Mouse (Mus musculus) liver, embryonic 11.5 days (tissue): ENCODE results near the gene Csdc2. TPM values are rescaled to one million over a fixed set of nuclear protein-coding genes. Genes with fewer than 3 reads are reported as not detected.

Source experiments
- ATAC-seq: fragments of 200-750 bp; cut with Nextera tagmentation; replicated peaks from 2 replicates; pipeline ENCODE4 v1.8.0; 2017; ENCODE audit warnings: moderate number of reproducible peaks, mild to moderate bottlenecking, moderate TSS enrichment, moderate library complexity; ENCODE audit not compliant: low FRiP score
- DNase-seq: peaks from one replicate; pipeline ENCODE4 v3.0.0-alpha.2; 2017; ENCODE audit warnings: low spot score
- H3K27ac ChIP-seq: fragments of 300-500 bp; sonication (generic); 2 replicates; pipeline ENCODE4 v1.5.1; 2014; ENCODE audit warnings: mild to moderate bottlenecking, low read depth, low read length, control low read depth
- H3K27me3 ChIP-seq: fragments of 300-500 bp; sonication (generic); replicated peaks from 2 replicates; pipeline ENCODE4 v1.6.1; 2014; ENCODE audit warnings: low read length, mixed read lengths; ENCODE audit not compliant: control insufficient read depth, insufficient read depth
- H3K36me3 ChIP-seq: fragments of 300-500 bp; sonication (generic); 2 replicates; pipeline ENCODE4 v1.6.1; 2014; ENCODE audit warnings: mild to moderate bottlenecking, low read length, moderate library complexity, mixed read lengths; ENCODE audit not compliant: control insufficient read depth, insufficient read depth
- H3K4me1 ChIP-seq: fragments of 300-500 bp; sonication (generic); replicated peaks from 2 replicates; pipeline ENCODE4 v1.6.1; 2014; ENCODE audit warnings: low read length, mixed read lengths; ENCODE audit not compliant: control insufficient read depth, insufficient read depth
- H3K4me2 ChIP-seq: fragments of 300-500 bp; sonication (generic); 2 replicates; pipeline ENCODE4 v1.6.1; 2014; ENCODE audit warnings: mild to moderate bottlenecking, control low read depth, moderate library complexity
- H3K4me3 ChIP-seq: fragments of 300-500 bp; sonication (generic); 2 replicates; pipeline ENCODE4 v1.5.1; 2014; ENCODE audit warnings: low read depth, low read length, control low read depth
- H3K9ac ChIP-seq: fragments of 300-500 bp; sonication (generic); 2 replicates; pipeline ENCODE4 v1.6.1; 2014; ENCODE audit warnings: low read depth, low read length, control low read depth
- H3K9me3 ChIP-seq: fragments of 300-500 bp; sonication (generic); 2 replicates; pipeline ENCODE4 v1.6.1; 2016; ENCODE audit warnings: low read length, inconsistent platforms, mixed read lengths; ENCODE audit not compliant: control insufficient read depth
- WGBS: fragments of 180-500 bp; shearing (Covaris S2); extraction: QIAGEN DNeasy Blood & Tissue Kit; methylation state at CpG from one replicate; pipeline ENCODE4 v1.1.7; 2014; 5-methylcytosine and 5-hydroxymethylcytosine counted together
- polyA plus RNA-seq: library from polyadenylated mRNA; unstranded; fragments of >200 nt; fragmentation: Nextera tagmentation; extraction: Ambion mirVana; gene quantifications from 2 replicates; pipeline ENCODE4 v1.2.1, GENCODE M21; 2014

Gene Csdc2
- polyA plus RNA-seq, 1 experiment from 2014 or later, result 3.9 TPM

DNA sequence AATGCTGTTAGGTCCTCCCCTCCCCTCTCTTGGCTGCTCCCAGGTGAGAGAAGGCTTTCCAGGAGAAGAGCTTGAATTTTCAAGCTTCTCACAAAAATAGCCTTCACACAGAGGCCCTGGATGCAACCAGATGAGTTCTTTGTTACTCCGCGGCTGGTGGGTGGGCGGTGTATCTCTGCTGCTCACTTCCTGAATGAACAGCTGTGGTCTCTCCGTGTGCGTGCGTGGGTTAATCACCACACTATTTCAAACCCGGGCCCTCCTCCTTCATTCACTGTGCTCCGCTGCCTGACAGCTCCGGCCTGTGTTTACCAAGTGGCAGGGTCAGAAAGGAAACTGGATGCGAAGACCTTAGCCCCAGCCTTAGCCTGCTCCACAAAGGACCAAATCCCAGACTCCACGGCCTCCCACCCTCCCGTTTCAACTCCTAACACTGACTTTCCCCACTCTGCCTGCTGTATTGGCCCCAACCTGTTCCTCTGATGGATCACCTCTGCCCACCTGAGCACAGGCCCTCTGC, 3.5 kb upstream of the Csdc2 start:
- H3K27me3 ChIP-seq, result peaks cover 13% of the 10 kb centered on the region; the same call in 1 of the 2 replicates
- no peaks in the 10 kb centered on the region for H3K36me3 ChIP-seq
- H3K9ac ChIP-seq, result no peak overlapping the region
- ATAC-seq, result no peak
- peaks cover 9% of the 10 kb centered on the region; the same call in 1 of the 2 replicates for H3K4me1 ChIP-seq
- no peak overlapping the region for H3K27ac ChIP-seq
- 35% methylated on average over 12 of the region's 12 CpGs for WGBS
- no peak for DNase-seq
- H3K9me3 ChIP-seq, result no peaks in the 10 kb centered on the region
- no peak overlapping the region for H3K4me3 ChIP-seq
- no peak overlapping the region for H3K4me2 ChIP-seq

- WGBS, result 88% methylated on average over 1 of the region's 1 CpGs
- Histone ChIP-seq H3K4me3 (no peak overlapping the region), H3K27ac (no peak overlapping the region), H3K36me3 (no peaks in the 10 kb centered on the region), H3K4me1 (peaks cover 9% of the 10 kb centered on the region; the same call in 1 of the 2 replicates), H3K4me2 (no peak overlapping the region), H3K9ac (no peak overlapping the region), H3K9me3 (no peaks in the 10 kb centered on the region), H3K27me3 (peaks cover 15% of the 10 kb centered on the region; the same call in 1 of the 2 replicates)
- DNase-seq (no peak), ATAC-seq (no peak)
Measured at GRCm38 (mm10) chr15:81933986-81934385, 2.6 kb upstream of the Csdc2 start.

- WGBS, result 47% methylated on average over 7 of the region's 7 CpGs
- ATAC-seq, result no peak
Measured at GRCm38 (mm10) chr15:81935869-81936637, 506 bp upstream of the Csdc2 start.

DNA sequence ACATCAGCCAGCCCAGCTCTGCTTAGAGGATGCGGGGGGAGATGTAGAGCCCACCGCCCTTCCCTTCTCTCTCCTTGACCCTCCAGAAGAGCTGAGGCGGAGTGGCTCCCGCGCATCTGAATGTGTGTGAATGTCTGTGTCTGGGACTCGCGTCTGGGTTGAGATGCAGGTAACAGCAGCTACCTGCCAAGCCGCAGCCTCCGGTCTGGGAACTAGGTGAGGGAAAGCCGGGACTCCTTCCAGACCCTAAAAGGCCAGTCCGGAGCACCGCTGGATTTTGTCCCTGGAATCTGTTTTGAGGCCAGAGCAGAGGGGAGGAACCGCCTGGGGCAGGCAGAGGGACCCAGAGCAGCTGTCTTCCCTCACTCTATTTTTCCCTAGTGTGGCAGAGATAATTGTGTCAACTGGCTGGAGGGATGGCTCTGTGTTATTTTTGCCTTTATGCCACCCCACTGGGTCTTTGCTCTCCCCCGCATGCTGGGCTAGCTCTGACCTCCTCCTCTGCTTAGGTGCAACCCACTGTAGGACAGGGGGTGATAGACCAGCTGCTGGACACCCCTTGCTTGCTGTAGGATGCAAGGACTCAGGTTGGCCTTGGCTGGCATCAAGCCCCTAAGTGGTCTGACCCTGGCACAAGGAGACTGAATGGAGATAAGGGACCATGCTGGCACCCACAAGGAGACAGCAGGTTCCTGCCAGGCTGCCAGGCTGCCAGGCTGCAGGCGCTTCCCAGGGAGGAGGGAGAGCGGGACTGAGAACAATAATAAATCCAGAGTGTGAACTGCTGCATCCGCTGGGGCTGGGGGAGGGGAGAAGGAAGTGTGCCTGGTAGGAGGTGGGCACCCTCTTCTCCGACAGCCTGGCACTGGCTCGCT, 776 bp downstream of the Csdc2 start:
- 16% methylated on average over 19 of the region's 19 CpGs for WGBS
- no peak for DNase-seq
- Histone ChIP-seq H3K4me2 (peak overlapping the region; percentile 55), H3K36me3 (no peaks in the 10 kb centered on the region), H3K27ac (no peak overlapping the region), H3K4me3 (peak overlapping the region; percentile 38), H3K9ac (peak overlapping the region; percentile 30; the same call in 1 of the 2 replicates), H3K27me3 (peaks cover 15% of the 10 kb centered on the region; the same call in 1 of the 2 replicates), H3K4me1 (peaks cover 12% of the 10 kb centered on the region), H3K9me3 (no peaks in the 10 kb centered on the region)
- no peak for ATAC-seq

More at GRCm38 (mm10) chr15:81935869-81936637, 506 bp upstream of the Csdc2 start:
- Histone ChIP-seq H3K9me3 (no peaks in the 10 kb centered on the region), H3K4me2 (peak overlapping the region; percentile 55), H3K4me1 (peaks cover 9% of the 10 kb centered on the region), H3K27me3 (peaks cover 15% of the 10 kb centered on the region; the same call in 1 of the 2 replicates), H3K27ac (no peak overlapping the region), H3K9ac (no peak overlapping the region), H3K4me3 (no peak overlapping the region), H3K36me3 (no peaks in the 10 kb centered on the region)
- no peak for DNase-seq

- H3K36me3 ChIP-seq, result no peaks in the 10 kb centered on the region
Measured at GRCm38 (mm10) chr15:81938246-81938645, 1.7 kb downstream of the Csdc2 start.

GRCm38 (mm10) chr15:81939157-81939715, 2.7 kb downstream of the Csdc2 start:
- Histone ChIP-seq H3K36me3 (no peaks in the 10 kb centered on the region), H3K9me3 (no peaks in the 10 kb centered on the region), H3K27ac (no peak overlapping the region), H3K4me2 (no peak overlapping the region), H3K27me3 (peaks cover 15% of the 10 kb centered on the region; the same call in 1 of the 2 replicates), H3K4me1 (peaks cover 19% of the 10 kb centered on the region), H3K9ac (no peak overlapping the region), H3K4me3 (no peak overlapping the region)
- WGBS, result 85% methylated on average over 10 of the region's 10 CpGs
- no peak for DNase-seq
- no peak for ATAC-seq

More at GRCm38 (mm10) chr15:81938246-81938645, 1.7 kb downstream of the Csdc2 start:
- 27% methylated on average over 2 of the region's 2 CpGs for WGBS
- no peak; the same call in 1 of the 2 replicates for ATAC-seq
- Histone ChIP-seq H3K27me3 (peaks cover 15% of the 10 kb centered on the region; the same call in 1 of the 2 replicates), H3K9ac (no peak overlapping the region), H3K4me1 (peaks cover 17% of the 10 kb centered on the region), H3K4me2 (no peak overlapping the region), H3K27ac (no peak overlapping the region), H3K4me3 (no peak overlapping the region), H3K9me3 (no peaks in the 10 kb centered on the region)
- DNase-seq, result no peak

- H3K27me3 ChIP-seq, result peaks cover 15% of the 10 kb centered on the region; the same call in 1 of the 2 replicates
- H3K9ac ChIP-seq, result no peak overlapping the region
- H3K4me2 ChIP-seq, result no peak overlapping the region
- H3K36me3 ChIP-seq, result no peaks in the 10 kb centered on the region
- peaks cover 19% of the 10 kb centered on the region for H3K4me1 ChIP-seq
- H3K9me3 ChIP-seq, result no peaks in the 10 kb centered on the region
- H3K4me3 ChIP-seq, result no peak overlapping the region
- no peak overlapping the region for H3K27ac ChIP-seq
- WGBS, result 66% methylated on average over 4 of the region's 4 CpGs
- no peak for DNase-seq
- peak; percentile 54; the same call in 1 of the 2 replicates for ATAC-seq
Measured at GRCm38 (mm10) chr15:81939774-81940173, 3.2 kb downstream of the Csdc2 start.

GRCm38 (mm10) chr15:81940219-81940618, 3.7 kb downstream of the Csdc2 start:
- H3K27me3 ChIP-seq, result peaks cover 15% of the 10 kb centered on the region; the same call in 1 of the 2 replicates
- no peaks in the 10 kb centered on the region for H3K9me3 ChIP-seq
- ATAC-seq (no peak), DNase-seq (no peak)
- peaks cover 19% of the 10 kb centered on the region for H3K4me1 ChIP-seq
- 82% methylated on average over 5 of the region's 5 CpGs for WGBS
- no peak overlapping the region for H3K4me3 ChIP-seq
- no peak overlapping the region for H3K4me2 ChIP-seq
- H3K9ac ChIP-seq, result no peak overlapping the region
- H3K36me3 ChIP-seq, result no peaks in the 10 kb centered on the region
- H3K27ac ChIP-seq, result no peak overlapping the region
